Mouse (Mus musculus): ENCODE measurements at regions not wholly inside any gene's neighbourhood (a gene's known extent, or its start where the extent isn't known, plus 50 kb on each side); places are given as distances from the start of the nearest gene placed in this dataset.
A peak's percentile ranks its signal among the peaks of the same experiment; 100 is the strongest.

DNA sequence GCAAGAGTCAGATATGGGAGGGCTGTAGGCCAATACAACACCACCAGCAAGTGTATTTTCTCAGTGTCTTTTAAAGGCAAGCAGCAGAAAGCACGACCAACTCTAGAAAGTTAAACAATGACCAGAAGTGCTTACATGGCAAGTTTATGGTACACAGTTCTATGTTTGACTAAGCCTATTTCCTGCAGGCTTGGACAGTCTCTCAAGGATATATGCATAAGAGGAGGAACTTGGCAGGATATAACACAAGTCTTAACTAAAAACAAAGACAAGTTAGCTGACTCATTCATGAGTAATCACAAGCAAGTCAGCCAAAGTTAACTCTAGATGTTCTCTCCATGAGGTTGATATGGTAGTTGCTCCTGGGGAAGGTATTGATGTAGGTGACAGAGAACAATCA is 201.3 kb downstream of the Mbip start:
- no peak overlapping the region for H3K4me2 ChIP-seq (ENCODE audit: low read depth, low read length)
- H3K36me3 ChIP-seq (ENCODE audit: control insufficient read depth, insufficient read depth, low read length), result no peaks in the 10 kb centered on the region
- ATAC-seq (ENCODE audit: low read depth) (no peak), DNase-seq (ENCODE audit: low spot score) (no peak)
- H3K27ac ChIP-seq (replicated peaks; ENCODE audit: low read depth, low read length), result no peak overlapping the region
- no peak overlapping the region for H3K4me3 ChIP-seq (ENCODE audit: low read depth, low read length)
- no peaks in the 10 kb centered on the region for H3K4me1 ChIP-seq (ENCODE audit: control insufficient read depth, insufficient read depth, low read length)
- no peaks in the 10 kb centered on the region for H3K27me3 ChIP-seq (replicated peaks; ENCODE audit: control insufficient read depth, insufficient read depth, low read length)
- 68% methylated on average over 1 of the region's 1 CpGs for WGBS
- H3K9me3 ChIP-seq (ENCODE audit: control insufficient read depth, low read length), result no peaks in the 10 kb centered on the region
- H3K9ac ChIP-seq (ENCODE audit: low read depth, low read length), result no peak overlapping the region

DNA sequence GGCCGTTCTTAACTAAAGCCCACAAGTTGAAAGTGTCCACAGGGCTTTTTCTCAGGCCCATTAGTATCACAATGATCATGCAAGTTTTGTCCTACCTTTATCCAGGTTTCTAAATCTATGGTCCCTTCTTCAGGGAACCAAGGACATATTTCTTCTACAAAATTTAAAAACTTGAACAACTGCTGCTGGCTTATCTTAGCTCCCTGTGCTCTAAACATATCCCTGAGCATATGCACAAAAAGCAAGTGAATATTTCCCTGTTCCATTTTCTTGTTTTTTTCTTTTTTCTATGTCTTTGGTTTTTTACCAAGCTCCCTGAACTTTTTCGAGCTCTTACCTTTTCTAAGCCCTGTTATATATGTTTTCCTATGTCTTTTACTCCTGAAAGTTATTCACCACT is 201.9 kb downstream of the Mbip start:
- WGBS, result 61% methylated on average over 2 of the region's 2 CpGs
- Histone ChIP-seq H3K27me3 (replicated peaks; ENCODE audit: control insufficient read depth, insufficient read depth, low read length) (no peaks in the 10 kb centered on the region), H3K27ac (replicated peaks; ENCODE audit: low read depth, low read length) (no peak overlapping the region), H3K4me3 (ENCODE audit: low read depth, low read length) (no peak overlapping the region), H3K9me3 (ENCODE audit: control insufficient read depth, low read length) (no peaks in the 10 kb centered on the region), H3K4me2 (ENCODE audit: low read depth, low read length) (no peak overlapping the region), H3K36me3 (ENCODE audit: control insufficient read depth, insufficient read depth, low read length) (no peaks in the 10 kb centered on the region), H3K9ac (ENCODE audit: low read depth, low read length) (no peak overlapping the region), H3K4me1 (ENCODE audit: control insufficient read depth, insufficient read depth, low read length) (no peaks in the 10 kb centered on the region)
- ATAC-seq (ENCODE audit: low read depth) (no peak), DNase-seq (ENCODE audit: low spot score) (no peak)

- no peak overlapping the region for H3K4me3 ChIP-seq (ENCODE audit: low read depth, low read length)
- H3K4me1 ChIP-seq (ENCODE audit: control insufficient read depth, insufficient read depth, low read length), result no peaks in the 10 kb centered on the region
- no peaks in the 10 kb centered on the region for H3K36me3 ChIP-seq (ENCODE audit: control insufficient read depth, insufficient read depth, low read length)
- no peak overlapping the region for H3K27ac ChIP-seq (replicated peaks; ENCODE audit: low read depth, low read length)
- no peaks in the 10 kb centered on the region for H3K9me3 ChIP-seq (ENCODE audit: control insufficient read depth, low read length)
- DNase-seq (ENCODE audit: low spot score), result no peak
- no peaks in the 10 kb centered on the region for H3K27me3 ChIP-seq (replicated peaks; ENCODE audit: control insufficient read depth, insufficient read depth, low read length)
- no peak for ATAC-seq (ENCODE audit: low read depth)
- H3K4me2 ChIP-seq (ENCODE audit: low read depth, low read length), result no peak overlapping the region
- H3K9ac ChIP-seq (ENCODE audit: low read depth, low read length), result no peak overlapping the region
- 90% methylated on average over 4 of the region's 4 CpGs for WGBS
Observed at GRCm38 (mm10) chr12:56114446-56114845, 231.2 kb downstream of the Mbip start.

GRCm38 (mm10) chr12:56081406-56081805 is 245.3 kb downstream of the Brms1l start:
- ATAC-seq (ENCODE audit: low read depth) (no peak), DNase-seq (ENCODE audit: low spot score) (no peak)
- Histone ChIP-seq H3K9ac (ENCODE audit: low read depth, low read length) (no peak overlapping the region), H3K9me3 (ENCODE audit: control insufficient read depth, low read length) (no peaks in the 10 kb centered on the region), H3K27me3 (replicated peaks; ENCODE audit: control insufficient read depth, insufficient read depth, low read length) (no peaks in the 10 kb centered on the region), H3K36me3 (ENCODE audit: control insufficient read depth, insufficient read depth, low read length) (no peaks in the 10 kb centered on the region), H3K4me3 (ENCODE audit: low read depth, low read length) (no peak overlapping the region), H3K4me1 (ENCODE audit: control insufficient read depth, insufficient read depth, low read length) (no peaks in the 10 kb centered on the region), H3K4me2 (ENCODE audit: low read depth, low read length) (no peak overlapping the region), H3K27ac (replicated peaks; ENCODE audit: low read depth, low read length) (no peak overlapping the region)

- Histone ChIP-seq H3K9me3 (ENCODE audit: control insufficient read depth, low read length) (no peaks in the 10 kb centered on the region), H3K27ac (replicated peaks; ENCODE audit: low read depth, low read length) (no peak overlapping the region), H3K4me2 (ENCODE audit: low read depth, low read length) (no peak overlapping the region), H3K4me1 (ENCODE audit: control insufficient read depth, insufficient read depth, low read length) (no peaks in the 10 kb centered on the region), H3K9ac (ENCODE audit: low read depth, low read length) (no peak overlapping the region), H3K4me3 (ENCODE audit: low read depth, low read length) (no peak overlapping the region), H3K36me3 (ENCODE audit: control insufficient read depth, insufficient read depth, low read length) (no peaks in the 10 kb centered on the region), H3K27me3 (replicated peaks; ENCODE audit: control insufficient read depth, insufficient read depth, low read length) (no peaks in the 10 kb centered on the region)
- WGBS, result 70% methylated on average over 7 of the region's 7 CpGs
- DNase-seq (ENCODE audit: low spot score) (peak; percentile 16), ATAC-seq (ENCODE audit: low read depth) (no peak)
Observed at GRCm38 (mm10) chr12:56064183-56064582, 228.1 kb downstream of the Brms1l start.

DNA sequence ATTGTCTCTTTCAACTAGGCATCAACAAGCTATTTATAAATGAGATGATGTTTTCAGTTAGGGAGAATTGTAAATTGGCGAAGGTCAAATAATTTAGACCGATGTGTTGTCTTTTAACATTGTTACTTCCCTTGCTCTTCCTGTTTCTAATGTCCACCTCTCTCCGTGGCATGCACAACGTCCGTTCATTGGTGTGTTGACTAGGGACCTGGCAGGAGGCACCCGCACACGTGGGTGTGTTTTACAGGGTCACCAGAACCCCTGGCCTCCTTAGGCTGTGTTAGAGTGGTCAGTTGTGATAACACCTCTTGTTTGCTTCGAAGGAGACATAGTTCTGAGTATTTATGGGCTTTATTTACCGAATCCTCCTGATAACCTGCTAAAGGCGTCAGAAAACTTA is 222.8 kb downstream of the Brms1l start:
- DNase-seq (ENCODE audit: low spot score) (no peak), ATAC-seq (ENCODE audit: low read depth) (no peak)
- Histone ChIP-seq H3K9me3 (ENCODE audit: control insufficient read depth, low read length) (no peaks in the 10 kb centered on the region), H3K27me3 (replicated peaks; ENCODE audit: control insufficient read depth, insufficient read depth, low read length) (no peaks in the 10 kb centered on the region), H3K9ac (ENCODE audit: low read depth, low read length) (no peak overlapping the region), H3K27ac (replicated peaks; ENCODE audit: low read depth, low read length) (no peak overlapping the region), H3K4me3 (ENCODE audit: low read depth, low read length) (no peak overlapping the region), H3K4me2 (ENCODE audit: low read depth, low read length) (no peak overlapping the region), H3K4me1 (ENCODE audit: control insufficient read depth, insufficient read depth, low read length) (no peaks in the 10 kb centered on the region), H3K36me3 (ENCODE audit: control insufficient read depth, insufficient read depth, low read length) (no peaks in the 10 kb centered on the region)
- 73% methylated on average over 10 of the region's 10 CpGs for WGBS

DNA sequence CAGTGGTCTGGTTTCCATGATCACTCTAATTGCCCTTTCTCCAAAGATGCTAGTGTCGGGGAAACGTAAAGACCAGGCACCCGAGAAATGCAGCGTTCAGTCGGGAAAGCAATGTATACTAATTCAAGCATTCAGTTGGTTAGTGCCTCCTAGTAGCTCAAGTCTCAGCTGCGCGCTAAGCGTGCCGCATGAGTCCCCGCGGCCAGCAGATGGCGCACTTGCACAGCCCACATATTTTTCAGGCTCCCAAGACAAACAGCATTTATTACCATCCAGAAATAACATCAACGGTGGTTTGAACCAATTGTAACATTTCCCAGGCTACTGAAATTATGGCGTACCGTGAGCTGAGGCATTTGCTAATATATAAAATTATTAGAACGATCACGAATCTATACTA is 222.3 kb downstream of the Brms1l start:
- no peaks in the 10 kb centered on the region for H3K36me3 ChIP-seq (ENCODE audit: control insufficient read depth, insufficient read depth, low read length)
- no peak overlapping the region for H3K4me3 ChIP-seq (ENCODE audit: low read depth, low read length)
- WGBS, result 10% methylated on average over 17 of the region's 17 CpGs
- no peak overlapping the region for H3K9ac ChIP-seq (ENCODE audit: low read depth, low read length)
- no peaks in the 10 kb centered on the region for H3K4me1 ChIP-seq (ENCODE audit: control insufficient read depth, insufficient read depth, low read length)
- no peaks in the 10 kb centered on the region for H3K27me3 ChIP-seq (replicated peaks; ENCODE audit: control insufficient read depth, insufficient read depth, low read length)
- DNase-seq (ENCODE audit: low spot score), result peak; percentile 80
- no peak overlapping the region for H3K4me2 ChIP-seq (ENCODE audit: low read depth, low read length)
- no peaks in the 10 kb centered on the region for H3K9me3 ChIP-seq (ENCODE audit: control insufficient read depth, low read length)
- no peak overlapping the region for H3K27ac ChIP-seq (replicated peaks; ENCODE audit: low read depth, low read length)
- ATAC-seq (ENCODE audit: low read depth), result peak; percentile 67; the same call in 1 of the 2 replicates

DNA sequence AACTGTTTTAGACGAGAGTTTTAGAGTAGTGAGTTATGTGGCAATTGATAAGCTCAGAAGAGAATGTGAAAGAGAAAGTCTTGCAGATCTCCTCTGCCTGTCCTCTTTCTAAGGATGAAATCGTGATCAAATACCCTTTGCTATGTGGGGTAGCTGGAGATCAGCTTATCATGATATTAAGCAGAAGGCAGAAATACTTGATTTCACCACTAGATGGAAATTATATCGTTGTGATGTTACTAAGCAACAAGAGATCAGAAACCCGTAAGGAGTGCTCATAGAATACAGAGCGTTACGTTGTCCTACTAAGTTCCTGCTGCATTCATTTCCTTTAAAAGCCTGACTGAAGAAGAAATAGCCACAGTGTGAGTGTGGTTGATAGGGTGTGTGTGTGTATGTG is 219.3 kb downstream of the Brms1l start:
- Histone ChIP-seq H3K27me3 (replicated peaks; ENCODE audit: control insufficient read depth, insufficient read depth, low read length) (no peaks in the 10 kb centered on the region), H3K4me2 (ENCODE audit: low read depth, low read length) (no peak overlapping the region), H3K4me3 (ENCODE audit: low read depth, low read length) (no peak overlapping the region), H3K9ac (ENCODE audit: low read depth, low read length) (no peak overlapping the region), H3K4me1 (ENCODE audit: control insufficient read depth, insufficient read depth, low read length) (no peaks in the 10 kb centered on the region), H3K27ac (replicated peaks; ENCODE audit: low read depth, low read length) (no peak overlapping the region), H3K9me3 (ENCODE audit: control insufficient read depth, low read length) (no peaks in the 10 kb centered on the region), H3K36me3 (ENCODE audit: control insufficient read depth, insufficient read depth, low read length) (no peaks in the 10 kb centered on the region)
- 72% methylated on average over 6 of the region's 6 CpGs for WGBS
- DNase-seq (ENCODE audit: low spot score) (no peak), ATAC-seq (ENCODE audit: low read depth) (no peak)

DNA sequence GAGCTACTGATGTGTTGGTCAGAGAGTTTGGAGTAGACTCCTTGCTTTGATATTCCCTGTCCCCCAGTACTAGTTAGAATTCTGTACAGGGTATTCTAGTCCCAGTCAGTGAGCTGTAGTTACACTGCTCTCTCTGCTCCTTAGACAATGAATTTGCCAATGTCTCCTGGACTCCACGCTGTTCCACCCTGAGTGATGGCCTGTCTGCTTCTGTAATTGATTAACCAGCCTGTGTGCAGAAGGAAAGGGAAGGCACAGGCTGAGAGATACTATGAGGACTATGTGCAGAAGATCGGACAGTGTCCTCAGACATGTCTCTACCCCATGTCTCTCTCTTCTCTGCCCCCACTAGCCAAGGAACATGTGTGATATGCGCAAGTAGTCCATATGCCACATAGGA is 209.9 kb downstream of the Brms1l start:
- DNase-seq (ENCODE audit: low spot score) (no peak), ATAC-seq (ENCODE audit: low read depth) (no peak)
- H3K27me3 ChIP-seq (replicated peaks; ENCODE audit: control insufficient read depth, insufficient read depth, low read length), result no peaks in the 10 kb centered on the region
- no peaks in the 10 kb centered on the region for H3K9me3 ChIP-seq (ENCODE audit: control insufficient read depth, low read length)
- no peak overlapping the region for H3K27ac ChIP-seq (replicated peaks; ENCODE audit: low read depth, low read length)
- no peak overlapping the region for H3K4me2 ChIP-seq (ENCODE audit: low read depth, low read length)
- H3K9ac ChIP-seq (ENCODE audit: low read depth, low read length), result no peak overlapping the region
- 83% methylated on average over 3 of the region's 3 CpGs for WGBS
- H3K4me1 ChIP-seq (ENCODE audit: control insufficient read depth, insufficient read depth, low read length), result no peaks in the 10 kb centered on the region
- no peaks in the 10 kb centered on the region for H3K36me3 ChIP-seq (ENCODE audit: control insufficient read depth, insufficient read depth, low read length)
- no peak overlapping the region for H3K4me3 ChIP-seq (ENCODE audit: low read depth, low read length)

All from embryonic facial prominence, embryonic 14.5 days (tissue).